Mouse (Mus musculus) adrenal gland, adult 18-20 months (tissue): Measurements from ENCODE around the gene Rpl36a-ps1. TPM values are rescaled to one million over a fixed set of nuclear protein-coding genes. Genes with fewer than 3 reads are reported as not detected.

ENCODE experiments used
- DNase-seq, 2 experiments: peaks; one replicate each; pipeline ENCODE4 v3.0.0; 2021 to 2022; ENCODE audit warnings: low spot score in 2 of 2
- total RNA-seq, 2 experiments: library from RNA; stranded (reverse); gene quantifications; 1 replicate in 1 of 2; 2 replicates in 1 of 2; pipeline ENCODE4 v1.2.3; 2021

Gene Rpl36a-ps1
- total RNA-seq, 2 experiments from 2014 or later = 2.9 to 4.5 TPM

GRCm38 (mm10) chr14:98952441-98952840, 41.7 kb downstream of the Rpl36a-ps1 start:
- DNase-seq = no peak

- DNase-seq = no peak
Observed at GRCm38 (mm10) chr14:98951626-98952290, 42.4 kb downstream of the Rpl36a-ps1 start.

Other genes starting within 250 kb of the Rpl36a-ps1 start
- gene Mzt1, start 51.8 kb upstream of the Rpl36a-ps1 start, total RNA-seq = 10 to 100 TPM; 26.4 to 34.4 TPM
- gene Bora, start 51.9 kb upstream of the Rpl36a-ps1 start, total RNA-seq = 1 to 10 TPM in 1 of 2 experiments, under 1 TPM in 1; 0.99 to 1.8 TPM
- 1 to 10 TPM; 7.2 to 8.0 TPM for gene Pibf1, start 105.1 kb upstream of the Rpl36a-ps1 start, total RNA-seq
- gene Dis3, start 105.5 kb upstream of the Rpl36a-ps1 start, total RNA-seq = 10 to 100 TPM; 19.8 to 24.6 TPM